Mouse (Mus musculus) liver (tissue): ENCODE data around the gene Dennd6a.
"Not testable (repeated sequence)": the region's sequence is repeated elsewhere in the genome, so short reads cannot be mapped to it uniquely, and the experiment has no call there.

Source experiments
- DNase-seq: peaks from one replicate; pipeline ENCODE4 v3.0.0-alpha.2; 2020; ENCODE audit warnings: mixed read lengths

Dennd6a gene

DNA sequence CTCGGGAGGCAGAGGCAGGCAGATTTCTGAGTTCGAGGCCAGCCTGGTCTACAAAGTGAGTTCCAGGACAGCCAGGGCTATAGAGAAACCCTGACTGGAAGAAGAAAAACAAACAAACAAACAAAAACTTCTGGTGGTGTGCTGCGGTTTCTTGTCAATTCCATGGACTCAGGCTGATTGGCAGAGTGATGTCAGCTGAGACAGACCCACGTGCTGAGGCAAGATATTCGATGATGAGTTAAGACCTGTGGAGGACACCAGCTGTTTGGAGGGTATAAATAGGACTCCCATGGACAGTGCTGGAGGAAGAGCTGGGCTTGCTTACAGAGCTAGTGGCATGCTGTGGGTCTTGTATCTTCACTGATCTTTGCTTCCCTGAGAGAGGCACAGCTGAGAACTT, at the start of gene Dennd6a:
Dennd6a (plus strand) TSS at position 301 of the 400 bp plus-strand sequence.
- DNase-seq = not testable (repeated sequence)

DNA sequence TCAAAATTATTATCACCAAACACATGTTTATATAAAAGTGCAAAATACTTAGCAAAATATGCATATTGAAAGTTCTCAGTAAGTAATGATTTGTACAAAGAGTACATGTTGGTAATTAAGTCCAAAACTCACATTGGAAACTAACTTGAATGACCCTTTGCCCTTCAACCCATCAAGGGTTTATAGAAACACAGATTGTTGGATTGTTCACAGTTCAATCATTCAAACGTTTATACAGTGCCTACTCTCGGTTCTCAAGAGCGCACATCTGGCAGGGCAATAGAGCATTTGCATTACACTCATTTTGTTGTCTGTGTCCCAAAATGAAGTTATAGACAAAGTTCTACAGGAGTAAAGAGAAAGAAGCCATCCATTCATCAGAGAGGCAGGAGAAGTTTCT, 47.7 kb upstream of the Dennd6a start:
- DNase-seq = no peak

GRCm38 (mm10) chr14:26528296-26528695, 45.4 kb upstream of the Dennd6a start:
- no peak for DNase-seq

GRCm38 (mm10) chr14:26530350-26530749, 43.3 kb upstream of the Dennd6a start:
- no peak for DNase-seq

DNA sequence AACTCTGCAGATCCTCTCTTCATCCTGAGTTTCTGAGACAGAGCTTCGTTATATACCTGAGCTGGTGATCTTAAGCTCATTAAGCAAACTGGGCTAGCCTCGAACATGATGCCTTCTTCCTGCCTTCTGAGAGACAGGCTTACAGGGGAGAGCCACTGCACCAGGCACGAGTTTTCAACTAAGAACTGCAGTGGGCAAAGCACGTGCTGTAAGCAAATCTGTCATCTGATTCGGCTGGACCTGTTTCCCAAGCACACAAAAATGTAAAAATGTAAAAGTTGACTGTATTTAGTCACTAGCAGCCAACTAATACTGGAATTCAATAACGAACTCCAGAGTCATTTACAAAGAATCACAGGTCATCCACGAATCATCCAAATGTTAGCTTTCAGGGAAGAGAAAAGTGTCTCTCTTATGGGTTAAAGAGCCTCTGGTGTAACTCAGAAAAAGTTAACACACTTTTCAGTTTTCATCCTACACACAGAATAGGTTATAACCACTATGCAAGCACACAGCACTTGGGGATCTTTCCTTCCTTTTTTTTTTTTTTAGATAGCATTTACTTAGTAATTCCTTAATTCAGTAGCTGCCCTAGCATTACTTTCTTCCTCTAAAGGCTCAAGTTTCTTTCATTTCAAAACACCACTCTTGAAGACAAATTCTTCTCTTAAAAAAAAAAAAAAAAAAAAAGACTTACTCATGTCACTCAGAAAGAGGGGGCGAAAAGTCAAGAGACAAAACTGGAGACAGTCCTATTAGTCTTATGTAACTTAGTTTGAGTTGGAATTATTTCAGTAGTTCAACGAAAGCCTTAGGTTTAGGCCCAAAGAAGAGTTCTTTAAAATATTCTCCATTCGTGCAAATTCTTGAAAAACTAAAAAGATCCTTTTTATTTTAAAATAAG, 42.0 kb upstream of the Dennd6a start:
- no peak for DNase-seq

DNA sequence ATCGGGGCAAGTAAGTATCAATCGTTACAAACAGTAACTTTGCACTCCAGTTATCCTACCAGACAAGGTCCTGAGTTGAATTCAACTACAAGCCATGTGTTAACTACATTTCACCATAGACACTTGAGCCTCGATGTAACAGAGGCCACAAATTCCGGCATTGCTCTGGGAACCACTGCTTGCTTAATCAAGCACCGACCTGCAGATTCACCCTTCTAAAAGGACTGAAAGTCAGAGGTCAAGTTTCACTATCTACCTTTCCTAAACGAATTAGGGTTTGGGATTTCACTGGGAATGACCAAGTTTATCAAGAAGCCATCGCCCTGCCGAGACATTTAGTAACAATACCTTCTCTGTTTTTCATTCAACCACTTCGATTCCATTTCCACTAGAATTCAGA, 40.9 kb upstream of the Dennd6a start:
- no peak for DNase-seq

DNA sequence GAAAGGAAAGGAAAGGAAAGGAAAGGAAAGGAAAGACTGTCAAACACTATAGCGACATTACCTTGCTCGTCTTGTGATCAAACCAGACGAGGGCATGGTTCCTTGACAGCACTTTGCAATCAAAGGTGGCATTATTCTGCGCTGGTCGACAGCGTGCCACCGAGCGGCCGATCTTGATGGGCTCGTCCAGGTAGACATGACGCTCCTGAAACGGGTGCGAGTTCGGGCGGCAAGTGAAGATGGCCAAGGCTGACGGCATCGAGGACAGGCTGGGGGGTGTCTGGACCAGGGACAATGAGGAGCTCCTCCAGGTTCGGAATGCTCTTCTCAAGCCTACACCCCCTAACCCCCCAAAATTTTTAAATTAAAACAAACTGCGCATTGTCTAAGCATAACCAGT, 40.4 kb upstream of the Dennd6a start:
- peak; percentile 49 for DNase-seq

DNA sequence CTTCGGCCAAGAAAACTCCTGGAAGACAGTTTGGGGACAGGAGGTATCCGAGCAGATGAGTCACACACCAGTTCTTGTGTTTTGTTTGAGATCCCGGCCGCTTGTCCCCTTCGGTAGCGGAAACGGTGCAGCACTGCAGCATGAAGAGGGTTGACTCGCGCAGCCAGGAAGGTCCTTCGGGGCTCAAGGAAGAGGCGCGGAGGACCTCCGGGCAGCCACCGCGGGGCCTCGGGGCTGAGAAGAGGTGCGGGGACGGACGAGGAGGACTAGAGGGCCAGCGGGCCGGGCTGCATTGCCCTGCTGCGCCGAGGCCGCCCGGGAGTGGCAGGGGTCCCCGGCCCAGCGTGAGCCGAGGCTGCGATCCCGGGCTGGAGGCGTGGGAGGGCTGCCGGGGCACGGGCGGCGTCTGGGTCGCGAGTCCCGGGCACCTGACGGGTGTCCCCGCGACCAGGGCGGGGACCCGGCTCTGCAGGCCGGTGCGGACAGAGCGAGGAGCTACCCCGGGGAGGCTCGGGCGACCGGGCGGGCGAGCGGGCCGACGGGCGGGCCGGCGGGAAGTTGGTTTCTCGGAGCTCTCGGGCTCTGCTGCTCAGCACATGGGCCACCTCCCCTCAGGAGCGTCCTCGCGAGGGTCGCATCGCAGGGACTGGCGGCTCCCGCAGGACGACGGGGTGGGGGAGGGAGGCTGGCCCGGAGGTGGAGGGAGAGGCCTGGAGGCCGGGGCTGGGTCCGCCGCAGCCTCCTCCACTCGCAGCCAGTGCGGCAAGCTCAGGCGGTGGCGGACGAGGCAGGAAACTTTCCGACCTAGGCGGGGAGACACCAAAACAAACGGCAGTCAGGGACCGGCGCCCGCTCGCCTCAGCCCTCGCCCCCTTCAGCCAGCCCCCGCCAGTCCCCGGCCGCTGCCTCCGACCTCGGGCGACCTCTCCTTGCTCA, 39.6 kb upstream of the Dennd6a start:
- DNase-seq = peak; percentile 69

DNA sequence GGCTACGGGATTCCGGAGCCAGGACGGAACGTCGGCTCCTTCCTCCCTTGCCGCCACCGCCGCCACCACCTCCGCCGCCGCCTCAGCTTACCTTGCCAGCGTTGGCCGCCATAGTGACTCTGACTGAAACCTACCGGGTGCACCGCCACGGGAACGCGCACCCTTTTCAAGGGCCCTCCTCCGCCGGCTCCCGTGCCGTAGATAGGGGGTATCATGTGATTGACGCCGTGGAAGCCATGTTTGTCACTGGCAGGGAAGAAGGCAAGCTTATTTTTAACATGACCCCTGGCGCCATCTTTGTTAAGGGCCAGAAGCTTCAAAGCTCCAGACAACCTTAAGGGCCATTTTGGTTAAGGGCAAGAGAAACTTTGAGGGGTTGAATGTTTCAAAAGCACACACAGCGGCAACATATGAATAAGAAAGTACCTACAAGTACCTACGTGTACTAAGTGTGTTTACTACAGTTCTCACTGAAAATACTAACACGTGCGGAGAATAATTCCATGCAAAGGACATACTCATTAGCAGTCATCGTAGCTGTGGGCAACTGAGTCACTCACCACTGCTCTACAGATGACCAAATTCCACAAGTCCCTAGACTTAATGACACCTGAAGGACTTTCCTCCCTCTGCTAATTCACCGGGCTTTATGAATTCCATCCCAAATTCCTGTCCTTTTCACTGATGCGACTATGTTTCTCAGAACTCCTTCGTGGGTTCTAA, 38.7 kb upstream of the Dennd6a start, which contains the start of gene Slmap:
Slmap (minus strand) TSS at position 175 of the 723 bp plus-strand sequence.
- peak; percentile 98 for DNase-seq

GRCm38 (mm10) chr14:26539241-26539640, 34.4 kb upstream of the Dennd6a start:
- DNase-seq = no peak

DNA sequence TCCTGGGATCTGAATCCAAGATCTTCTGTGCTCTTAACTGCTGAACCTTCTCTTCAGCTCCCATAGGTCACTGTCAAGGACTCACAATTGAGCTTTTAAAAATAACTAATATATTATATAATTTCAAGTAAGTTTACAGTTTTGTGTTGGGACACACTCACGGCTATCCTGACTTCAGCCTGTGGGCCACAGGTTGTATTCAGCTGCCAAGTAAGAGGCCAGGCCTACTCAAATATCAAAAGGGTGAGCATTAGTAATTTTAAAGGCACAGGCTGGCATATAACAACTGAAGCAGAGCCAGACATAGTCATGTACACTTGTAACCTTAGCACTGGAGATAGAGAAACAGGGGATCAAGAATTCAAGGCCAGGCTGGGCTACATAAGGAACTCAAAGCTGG, 33.1 kb upstream of the Dennd6a start:
- no peak for DNase-seq

DNA sequence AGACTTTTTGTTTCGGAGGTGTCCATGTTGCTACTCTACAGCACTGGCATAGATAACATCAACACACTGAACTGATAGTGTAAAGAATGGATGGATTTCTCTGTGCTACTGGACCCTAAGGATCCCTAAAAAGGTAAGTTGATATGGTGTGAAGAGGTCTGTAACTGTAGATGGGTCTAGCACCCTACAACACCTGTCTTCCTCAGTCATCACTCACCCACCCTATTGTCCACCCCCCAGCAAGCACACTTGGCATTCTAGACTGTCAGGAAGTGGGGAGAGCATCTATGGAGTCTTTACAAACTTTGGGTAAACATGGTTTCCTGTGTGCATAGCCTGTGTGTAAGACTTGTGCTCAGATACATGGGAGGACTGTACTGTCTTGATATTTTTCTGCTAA, 31.5 kb upstream of the Dennd6a start:
- DNase-seq = no peak

DNA sequence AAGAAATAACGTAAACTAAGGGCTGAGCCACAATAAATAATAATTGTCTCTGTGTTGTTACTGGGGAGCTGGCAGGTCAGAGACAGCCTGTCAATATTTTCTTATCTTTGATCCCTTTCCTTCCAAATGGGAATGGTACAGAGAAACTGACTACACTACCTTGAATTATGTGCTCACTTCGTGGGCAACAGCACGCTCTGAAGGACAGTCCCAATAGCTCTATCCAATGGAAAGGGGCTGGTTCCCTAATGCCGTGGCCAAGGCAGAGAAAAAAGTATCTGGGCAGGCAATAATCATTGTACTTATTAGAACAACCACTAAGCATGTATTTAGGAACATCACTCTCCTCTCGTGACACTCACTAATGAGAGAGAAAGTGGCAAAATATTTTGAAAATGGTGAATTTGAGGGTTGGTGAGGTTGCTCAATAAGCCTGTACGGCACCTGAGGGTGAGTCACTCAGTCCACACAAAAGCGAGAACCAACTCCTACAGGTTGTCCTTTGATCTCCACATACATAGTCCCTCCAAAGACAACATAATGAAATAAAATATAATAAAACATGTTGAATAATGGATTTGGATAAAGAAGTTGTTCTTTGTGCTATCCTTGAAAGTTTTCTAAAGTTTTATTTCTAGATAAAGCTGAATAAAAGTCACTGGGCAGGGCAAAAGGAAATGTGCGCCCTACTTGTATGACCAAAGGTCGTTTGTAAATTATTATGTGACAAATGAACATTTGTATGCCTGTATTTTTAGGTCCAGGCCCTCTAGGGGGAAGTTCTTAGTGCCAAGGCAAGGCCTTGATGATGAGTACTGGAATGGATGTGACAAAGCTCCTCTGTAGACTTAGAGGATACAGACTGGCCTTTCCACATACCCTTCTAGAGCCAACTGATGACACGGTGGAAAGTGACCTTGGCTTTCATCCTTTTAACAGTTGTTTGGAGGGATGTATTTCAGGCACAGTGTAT, 25.9 kb upstream of the Dennd6a start:
- DNase-seq = no peak

- DNase-seq = no peak
Observed at GRCm38 (mm10) chr14:26550712-26551111, 22.9 kb upstream of the Dennd6a start.

- no peak for DNase-seq
Observed at GRCm38 (mm10) chr14:26552441-26552840, 21.2 kb upstream of the Dennd6a start.

DNA sequence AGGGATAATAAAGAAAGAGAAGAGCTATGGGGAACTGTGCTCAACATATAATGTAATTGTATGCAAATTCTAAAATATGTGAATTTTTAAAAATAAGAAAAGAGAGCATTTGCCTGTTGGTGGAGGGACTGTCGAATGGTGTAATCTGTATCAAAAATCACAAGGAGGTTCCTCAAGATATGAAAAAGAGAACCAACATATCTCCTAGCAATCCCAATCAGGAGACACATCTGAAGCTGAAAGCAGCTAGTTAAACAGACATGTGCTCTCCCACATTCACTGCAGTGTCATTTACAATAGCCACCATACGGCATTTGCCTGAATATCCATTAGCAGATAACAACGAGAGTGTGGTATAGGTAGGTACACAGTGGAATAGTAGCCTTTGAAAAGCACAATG, 20.8 kb upstream of the Dennd6a start:
- no peak for DNase-seq

DNA sequence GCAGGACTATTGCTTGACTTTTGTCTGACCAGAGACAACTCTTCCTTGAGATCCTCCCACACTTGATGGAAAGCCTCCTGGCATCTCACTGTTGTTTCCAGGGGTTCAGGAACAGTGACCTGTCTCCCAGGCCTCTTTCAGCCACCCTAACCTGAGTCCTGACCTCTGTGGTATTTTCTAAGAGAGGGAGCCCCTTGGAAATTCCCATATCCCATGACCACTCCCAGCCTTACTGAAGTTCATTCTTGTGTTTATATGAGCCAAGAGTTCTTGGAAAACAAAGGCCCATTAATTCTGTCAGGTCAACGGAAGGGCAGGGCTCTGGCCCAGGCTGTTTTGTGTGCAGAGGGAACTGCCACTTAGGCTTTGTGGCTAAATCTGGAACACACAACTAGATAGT, 16.1 kb upstream of the Dennd6a start:
- DNase-seq = no peak

DNA sequence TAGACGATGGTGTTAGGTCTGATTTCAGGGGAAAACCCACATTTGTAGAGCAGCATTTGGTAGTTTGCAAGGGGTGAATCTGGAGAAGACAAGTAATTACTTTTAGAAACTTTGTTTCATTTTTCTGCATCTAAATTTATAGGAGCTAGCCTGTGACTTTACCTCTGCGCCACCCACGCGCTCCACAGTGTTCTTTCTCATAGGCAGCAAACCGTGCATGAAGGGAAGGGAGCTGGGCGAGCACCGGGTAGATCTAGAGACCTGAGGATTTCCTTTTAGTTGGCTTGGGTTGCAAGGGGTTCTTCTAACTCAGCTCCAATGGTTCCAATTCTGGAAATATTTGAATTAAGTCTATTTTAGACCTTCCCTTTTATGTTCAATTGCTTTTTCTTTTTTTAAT, 15.1 kb upstream of the Dennd6a start:
- no peak for DNase-seq

DNA sequence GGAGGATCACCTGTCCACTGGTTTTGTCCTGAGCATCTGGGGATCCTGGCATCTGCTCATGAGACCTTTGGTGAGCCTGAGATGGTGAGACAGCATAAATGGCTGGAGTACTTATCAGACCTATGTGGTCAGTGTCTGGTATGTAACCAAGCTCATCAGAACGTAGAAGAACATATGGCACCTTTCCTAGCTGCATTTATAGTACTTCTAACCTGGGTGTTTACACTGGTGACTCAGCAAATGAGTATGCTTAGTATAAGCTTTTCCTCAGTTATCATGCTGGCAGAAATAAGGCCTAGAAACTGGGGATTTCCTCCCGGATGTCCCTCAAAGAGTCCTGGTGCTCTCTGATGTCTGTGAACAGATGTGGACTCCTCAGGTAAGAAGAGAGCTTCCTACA, 11.4 kb upstream of the Dennd6a start:
- no peak for DNase-seq

GRCm38 (mm10) chr14:26569880-26570279, 3.8 kb upstream of the Dennd6a start:
- no peak for DNase-seq

DNA sequence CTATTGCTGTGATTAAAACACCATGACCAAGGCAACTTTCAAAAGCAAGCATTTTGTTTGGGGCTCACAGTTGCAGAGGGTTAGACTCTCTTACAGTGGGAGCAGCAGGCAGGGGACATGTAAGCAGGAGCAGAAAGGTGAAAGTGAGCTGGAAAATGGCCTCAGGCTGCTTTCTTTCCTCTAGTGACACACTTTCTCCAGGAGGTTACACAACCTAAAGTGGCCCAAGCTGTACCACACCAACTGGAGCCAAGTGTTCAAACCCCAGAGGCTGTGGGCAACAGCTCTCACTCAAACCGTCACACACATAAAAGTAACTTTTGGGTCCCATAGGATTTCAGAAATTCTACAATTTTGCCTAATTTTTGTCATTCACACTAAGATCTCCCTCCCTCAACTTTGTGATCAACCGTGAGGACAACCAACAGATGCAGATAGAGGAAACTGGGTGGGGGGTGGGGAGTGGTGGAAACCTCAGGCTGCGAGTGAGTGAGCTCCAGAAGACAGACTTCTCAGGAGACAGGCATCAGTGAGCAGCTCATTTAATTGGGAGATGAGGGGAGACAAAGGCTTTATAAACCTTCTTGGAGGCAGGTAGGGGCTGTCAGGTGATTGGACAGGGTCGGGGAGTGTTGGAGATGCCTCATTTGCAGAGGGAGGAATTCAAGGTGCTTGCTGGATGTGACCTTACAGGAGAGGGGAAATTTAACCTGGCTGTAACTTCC, 1.5 kb upstream of the Dennd6a start:
- no peak for DNase-seq
